Mouse (Mus musculus) bone marrow, adult 2 months (tissue): ENCODE measurements around the gene Stum. TPM values are rescaled to one million over a fixed set of nuclear protein-coding genes. Genes with fewer than 3 reads are reported as not detected.
A peak's percentile ranks its signal among the peaks of the same experiment; 100 is the strongest.
"Not testable (repeated sequence)": the region's sequence is repeated elsewhere in the genome, so short reads cannot be mapped to it uniquely, and the experiment has no call there.

Experiments
- H3K27ac ChIP-seq: fragments of 200-500 bp; 2 replicates; pipeline ENCODE4 v1.5.1; 2012; ENCODE audit warnings: low read depth, mild to moderate bottlenecking, control low read depth, inconsistent platforms, low read length; ENCODE audit not compliant: control insufficient read depth, poor library complexity, insufficient read depth
- H3K4me1 ChIP-seq: fragments of 200-500 bp; 2 replicates; pipeline ENCODE4 v1.6.1; 2011; ENCODE audit warnings: low read length; ENCODE audit not compliant: control insufficient read depth, insufficient read depth
- H3K4me3 ChIP-seq: fragments of 200-500 bp; replicated peaks from 2 replicates; pipeline ENCODE3; 2011; ENCODE audit warnings: mild to moderate bottlenecking, low read depth, low read length, control low read depth; ENCODE audit not compliant: control insufficient read depth
- CTCF ChIP-seq: fragments of 200-500 bp; IDR thresholded peaks from 2 replicates; pipeline ENCODE4 v1.5.1; 2011; ENCODE audit warnings: low read length, control low read depth; ENCODE audit not compliant: control insufficient read depth, insufficient read depth
- POLR2A ChIP-seq: fragments of 200-500 bp; IDR thresholded peaks from 2 replicates; pipeline ENCODE4 v1.6.1; 2011; ENCODE audit warnings: low read depth, mild to moderate bottlenecking, control low read depth, low read length, borderline replicate concordance; ENCODE audit not compliant: control insufficient read depth
- WGBS: fragments of 180-500 bp; shearing (Covaris S2); methylation state at CpG from one replicate; pipeline ENCODE4 v1.1.7; 2018; 5-methylcytosine and 5-hydroxymethylcytosine counted together
- polyA plus RNA-seq: library from polyadenylated mRNA; stranded (reverse); fragments of >200 nt; gene quantifications from 2 replicates; pipeline ENCODE4 v1.2.4, GENCODE M21; 2011; ENCODE audit warnings: low replicate concordance; ENCODE audit not compliant: missing spikeins, insufficient read depth, insufficient read length

Gene Stum
- polyA plus RNA-seq = not detected in 2 replicates

GRCm38 (mm10) chr1:180483399-180484291 is at the start of gene Stum:
Stum (minus strand) TSS chr1:180483504.
- H3K4me3 ChIP-seq = no peak within 1 kb of the TSS
- WGBS = 5% methylated on average over 39 of the region's 40 CpGs
- no peak within 1 kb of the TSS for H3K27ac ChIP-seq
- TF ChIP-seq CTCF (peak; percentile 94), POLR2A (0 out of 2 replicates have a peak, but pooled peaks have one; percentile 8)
- no peaks in the 10 kb centered on the region; the same call in 1 of the 2 replicates for H3K4me1 ChIP-seq

- no peak overlapping the region for H3K27ac ChIP-seq
- 88% methylated on average over 11 of the region's 11 CpGs for WGBS
- H3K4me1 ChIP-seq = peaks cover 1% of the 10 kb centered on the region; the same call in 1 of the 2 replicates
- no peak for TF ChIP-seq POLR2A
- no peak for TF ChIP-seq CTCF
- H3K4me3 ChIP-seq = no peak overlapping the region
Observed at GRCm38 (mm10) chr1:180532671-180533070, 49.4 kb upstream of the Stum start.

GRCm38 (mm10) chr1:180530457-180531263 is 47.4 kb upstream of the Stum start:
- Histone ChIP-seq H3K4me3 (no peak overlapping the region), H3K4me1 (peaks cover 1% of the 10 kb centered on the region; the same call in 1 of the 2 replicates), H3K27ac (no peak overlapping the region)
- TF ChIP-seq POLR2A (no peak), CTCF (no peak)
- WGBS = 63% methylated on average over 8 of the region's 8 CpGs

- WGBS = 87% methylated on average over 7 of the region's 7 CpGs
- Histone ChIP-seq H3K27ac (no peak overlapping the region), H3K4me3 (no peak overlapping the region), H3K4me1 (peaks cover 1% of the 10 kb centered on the region; the same call in 1 of the 2 replicates)
- TF ChIP-seq CTCF (no peak), POLR2A (no peak)
Observed at GRCm38 (mm10) chr1:180529847-180530246, 46.5 kb upstream of the Stum start.

- H3K27ac ChIP-seq = no peak overlapping the region
- H3K4me1 ChIP-seq = peaks cover 1% of the 10 kb centered on the region; the same call in 1 of the 2 replicates
- no peak overlapping the region for H3K4me3 ChIP-seq
- WGBS = 77% methylated on average over 1 of the region's 1 CpGs
- TF ChIP-seq CTCF (no peak), POLR2A (no peak)
Observed at GRCm38 (mm10) chr1:180525301-180525700, 42.0 kb upstream of the Stum start.

- Histone ChIP-seq H3K4me1 (no peaks in the 10 kb centered on the region; the same call in 1 of the 2 replicates), H3K27ac (no peak overlapping the region), H3K4me3 (no peak overlapping the region)
- 72% methylated on average over 2 of the region's 2 CpGs for WGBS
- TF ChIP-seq CTCF (no peak), POLR2A (no peak)
Observed at GRCm38 (mm10) chr1:180523320-180523719, 40.0 kb upstream of the Stum start.

GRCm38 (mm10) chr1:180520190-180520589 is 36.9 kb upstream of the Stum start:
- TF ChIP-seq CTCF = no peak
- no peak for TF ChIP-seq POLR2A
- Histone ChIP-seq H3K4me3 (no peak overlapping the region), H3K4me1 (no peaks in the 10 kb centered on the region; the same call in 1 of the 2 replicates), H3K27ac (no peak overlapping the region)
- WGBS = 75% methylated on average over 7 of the region's 7 CpGs

- Histone ChIP-seq H3K4me1 (no peaks in the 10 kb centered on the region; the same call in 1 of the 2 replicates), H3K4me3 (no peak overlapping the region), H3K27ac (no peak overlapping the region)
- TF ChIP-seq CTCF (no peak), POLR2A (no peak)
- 30% methylated on average over 8 of the region's 8 CpGs for WGBS
Observed at GRCm38 (mm10) chr1:180519520-180519919, 36.2 kb upstream of the Stum start.

- not testable (repeated sequence) for H3K4me1 ChIP-seq, H3K27ac ChIP-seq, H3K4me3 ChIP-seq
- WGBS = 82% methylated on average over 7 of the region's 7 CpGs
Observed at GRCm38 (mm10) chr1:180518899-180519298, 35.6 kb upstream of the Stum start.
